In the genomic region with DNA sequence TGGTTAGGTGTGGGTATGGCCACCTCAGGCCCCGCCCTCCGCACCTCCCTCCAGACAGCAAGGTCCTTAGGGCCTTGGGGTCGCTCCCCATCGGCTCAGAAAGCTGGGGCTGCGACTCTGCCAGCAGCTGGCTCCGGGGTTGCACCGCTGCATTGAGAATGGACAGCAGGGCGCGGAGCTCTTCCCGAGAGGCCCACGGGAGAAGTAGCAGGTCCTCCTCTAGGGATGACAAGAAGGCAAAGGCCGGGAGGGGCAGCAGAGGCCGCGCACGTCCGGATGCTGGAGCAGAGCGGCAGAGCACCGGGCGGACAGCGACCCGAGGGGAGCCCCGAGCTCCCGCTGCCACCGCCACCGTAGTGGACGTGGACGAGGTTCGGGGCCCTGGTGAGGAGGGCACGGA, we compare ENCODE assay signal across 9 mouse cellular contexts. TPM values are rescaled to one million over a fixed set of nuclear protein-coding genes. Genes with fewer than 3 reads are reported as not detected.
DNase-seq lines count a peak whose midpoint lies in the region; ATAC-seq lines count a peak whose summit lies in the region.
"Had no signal": no experiment of that assay in that cellular context is flagged by ENCODE, and none has a peak within 500 bp of the region (broad histone marks: within the 10 kb centered on the region; RNA-seq: fewer than 3 reads in every experiment).

TSS of gene Nphs2 (plus strand) at position 98 of the 400 bp plus-strand sequence.

- peak; percentile 43; the same call in 1 of the 2 replicates for ATAC-seq in kidney, embryonic 15.5 days (replicated peaks; ENCODE audit: low FRiP score)
- no peak for ATAC-seq in limb, embryonic 12.5 days (ENCODE audit: insufficient number of reproducible peaks, insufficient read depth, low FRiP score, low TSS enrichment, low read depth)
- no peak for ATAC-seq in neural tube, embryonic 11.5 days (ENCODE audit: insufficient read depth, low FRiP score, low TSS enrichment)

- no peaks in the 10 kb centered on the region for H3K36me3 ChIP-seq in kidney, embryonic 15.5 days
- no peaks in the 10 kb centered on the region for H3K36me3 ChIP-seq in forebrain, embryonic 10.5 days (replicated peaks)
- no peaks in the 10 kb centered on the region for H3K36me3 ChIP-seq in limb, embryonic 12.5 days
- no peaks in the 10 kb centered on the region for H3K36me3 ChIP-seq in neural tube, embryonic 11.5 days (ENCODE audit: control insufficient read depth, insufficient read depth, low read length)

- DNase-seq in kidney, adult 18-20 months, result no peak
- peak; percentile 21 for DNase-seq in forebrain, embryonic 10.5 days (ENCODE audit: extremely low spot score, low spot score)
- peak; percentile 17 for DNase-seq in neural tube, embryonic 11.5 days (ENCODE audit: low spot score)
- no peak for DNase-seq in ovary, postnatal 10 days (ENCODE audit: low spot score)
- no peak for DNase-seq in right cerebral cortex, postnatal 25 days
- DNase-seq in urinary bladder, postnatal 14 days (ENCODE audit: low spot score), result no peak

- H3K27me3 ChIP-seq in kidney, embryonic 15.5 days, result peaks cover 62% of the 10 kb centered on the region
- peaks cover 63% of the 10 kb centered on the region for H3K27me3 ChIP-seq in forebrain, embryonic 10.5 days (ENCODE audit: poor library complexity, severe bottlenecking)
- peaks cover 63% of the 10 kb centered on the region for H3K27me3 ChIP-seq in limb, embryonic 12.5 days
- peaks cover 24% of the 10 kb centered on the region for H3K27me3 ChIP-seq in neural tube, embryonic 11.5 days (ENCODE audit: control insufficient read depth, insufficient read depth, low read length)

- no peak within 1 kb of the TSS for H3K9ac ChIP-seq in kidney, embryonic 15.5 days
- H3K9ac ChIP-seq in limb, embryonic 12.5 days (replicated peaks), result no peak within 1 kb of the TSS
- H3K9ac ChIP-seq in neural tube, embryonic 11.5 days (ENCODE audit: low read length), result peak within 1 kb of the TSS; percentile 26; the same call in 1 of the 2 replicates

- H3K4me1 ChIP-seq in kidney, embryonic 15.5 days, result peaks cover 6% of the 10 kb centered on the region
- H3K4me1 ChIP-seq in forebrain, embryonic 10.5 days, result peaks cover 9% of the 10 kb centered on the region
- H3K4me1 ChIP-seq in limb, embryonic 12.5 days (replicated peaks), result peaks cover 7% of the 10 kb centered on the region; the same call in 1 of the 2 replicates
- H3K4me1 ChIP-seq in neural tube, embryonic 11.5 days (ENCODE audit: control insufficient read depth, insufficient read depth, low read length), result peaks cover 4% of the 10 kb centered on the region; the same call in 1 of the 2 replicates

- peak within 1 kb of the TSS; percentile 53 for H3K4me2 ChIP-seq in kidney, embryonic 15.5 days
- peak within 1 kb of the TSS; percentile 57 for H3K4me2 ChIP-seq in limb, embryonic 12.5 days
- peak within 1 kb of the TSS; percentile 40 for H3K4me2 ChIP-seq in neural tube, embryonic 11.5 days (ENCODE audit: low read depth)

- H3K9me3 ChIP-seq in kidney, embryonic 15.5 days (replicated peaks), result no peaks in the 10 kb centered on the region
- no peaks in the 10 kb centered on the region for H3K9me3 ChIP-seq in forebrain, embryonic 10.5 days
- no peaks in the 10 kb centered on the region for H3K9me3 ChIP-seq in limb, embryonic 12.5 days
- H3K9me3 ChIP-seq in neural tube, embryonic 11.5 days (ENCODE audit: control insufficient read depth, low read length), result no peaks in the 10 kb centered on the region

- no peak within 1 kb of the TSS for H3K27ac ChIP-seq in kidney, embryonic 15.5 days
- H3K27ac ChIP-seq in forebrain, embryonic 10.5 days, result no peak within 1 kb of the TSS
- no peak within 1 kb of the TSS for H3K27ac ChIP-seq in limb, embryonic 12.5 days
- H3K27ac ChIP-seq in neural tube, embryonic 11.5 days (ENCODE audit: low read depth, low read length), result no peak within 1 kb of the TSS

- WGBS in kidney, embryonic 15.5 days, result 2% methylated on average over 29 of the region's 29 CpGs
- 4% methylated on average over 29 of the region's 29 CpGs for WGBS in forebrain, embryonic 10.5 days
- WGBS in limb, embryonic 12.5 days, result 3% methylated on average over 29 of the region's 29 CpGs
- WGBS in neural tube, embryonic 11.5 days, result 3% methylated on average over 29 of the region's 29 CpGs

- H3K4me3 ChIP-seq in kidney, embryonic 15.5 days (replicated peaks), result peak within 1 kb of the TSS; percentile 33
- peak within 1 kb of the TSS; percentile 43 for H3K4me3 ChIP-seq in forebrain, embryonic 10.5 days
- peak within 1 kb of the TSS; percentile 30 for H3K4me3 ChIP-seq in limb, embryonic 12.5 days (replicated peaks)
- peak within 1 kb of the TSS; percentile 22 for H3K4me3 ChIP-seq in neural tube, embryonic 11.5 days (ENCODE audit: low read depth, low read length)

RNA-seq across cellular contexts. Expression of gene Nphs2, which starts in this region (rescaled TPM):
- 31.1 and 33.6 TPM in 2 replicates for polyA plus RNA-seq in kidney, embryonic 15.5 days (2015; fragmentation: Nextera tagmentation; extraction: Ambion mirVana)
- polyA plus RNA-seq in forebrain, embryonic 10.5 days (2016; fragmentation: Nextera tagmentation; extraction: Ambion mirVana), result not detected in 2 replicates
- polyA plus RNA-seq in limb, embryonic 12.5 days (2016; fragmentation: Nextera tagmentation; extraction: Ambion mirVana), result not detected in 2 replicates
- not detected in 2 replicates for polyA plus RNA-seq in neural tube, embryonic 11.5 days (2014; fragmentation: Nextera tagmentation; extraction: Ambion mirVana)
- polyA plus RNA-seq: liver, embryonic 16.5 days had no signal

Comparison
In these comparisons a context has a peak if more than half of its experiments do, and no peak if none do; other contexts are left out.
1. RNA of gene Nphs2 (polyA plus RNA-seq): 31.1 to 33.6 TPM in kidney, embryonic 15.5 days; not detected in neural tube, embryonic 11.5 days, not detected in forebrain, embryonic 10.5 days and not detected in limb, embryonic 12.5 days; every median in the first group is over 10 times any median in the second.
2. Peak in DNase-seq and H3K4me3 ChIP-seq in forebrain, embryonic 10.5 days; RNA of the gene not detected or under 1 TPM.
3. Peak in DNase-seq, H3K4me3 ChIP-seq, H3K9ac ChIP-seq and H3K4me2 ChIP-seq in neural tube, embryonic 11.5 days; RNA of the gene not detected or under 1 TPM.
4. Peak in every context shown above with its lines, with median percentiles within 50 percentile points of each other: H3K4me2 ChIP-seq and H3K4me3 ChIP-seq.